Mouse (Mus musculus): Measurements from ENCODE around the gene Tnfrsf11a.

GRCm38 (mm10) chr1:105768397-105768796, 12.1 kb upstream of the Tnfrsf11a start:
- TF ChIP-seq CTCF (IDR thresholded peaks at IDR 0.05; ENCODE audit: low read depth), result no peak
- TF ChIP-seq EP300 (IDR thresholded peaks at IDR 0.05; ENCODE audit: low read depth), result no peak

Data from heart, postnatal 0 days (tissue).